Mouse (Mus musculus) layer of hippocampus, adult 18-20 months (tissue): Measurements from ENCODE around the gene Mt2. TPM values are rescaled to one million over a fixed set of nuclear protein-coding genes. Genes with fewer than 3 reads are reported as not detected.

ENCODE experiments used
- DNase-seq, 2 experiments: peaks; one replicate each; pipeline ENCODE4 v3.0.0; 2022; ENCODE audit warnings: low spot score in 2 of 2
- total RNA-seq, 2 experiments: library from RNA; stranded (reverse); gene quantifications; 2 replicates each; pipeline ENCODE4 v1.2.3; 2021

Gene Mt2
- total RNA-seq, 2 experiments from 2014 or later: 501 to 598 TPM

DNA sequence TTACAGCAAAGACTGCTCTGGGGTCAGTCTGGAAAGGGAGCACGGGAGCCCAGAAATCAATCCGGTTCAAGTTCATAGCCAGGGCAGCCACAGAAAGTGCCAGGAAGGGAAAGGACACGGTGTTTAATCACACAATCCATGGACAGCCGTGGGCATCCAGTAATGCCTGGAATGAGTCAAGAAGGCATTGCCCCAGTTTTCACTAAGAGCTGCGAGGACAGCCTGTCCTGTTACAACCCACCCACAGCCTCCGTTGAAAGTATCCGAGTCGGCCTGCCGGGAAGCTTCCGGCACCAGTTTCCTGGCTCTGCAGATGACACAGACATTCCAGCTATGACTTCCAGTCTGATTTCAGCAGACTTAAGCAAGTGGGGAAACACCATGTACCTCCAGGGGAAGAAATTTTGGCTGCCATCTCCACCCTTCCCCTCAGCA lies 1.1 kb upstream of the Mt2 start:
- DNase-seq: peak in 1 of 2 experiments; percentile 60

DNA sequence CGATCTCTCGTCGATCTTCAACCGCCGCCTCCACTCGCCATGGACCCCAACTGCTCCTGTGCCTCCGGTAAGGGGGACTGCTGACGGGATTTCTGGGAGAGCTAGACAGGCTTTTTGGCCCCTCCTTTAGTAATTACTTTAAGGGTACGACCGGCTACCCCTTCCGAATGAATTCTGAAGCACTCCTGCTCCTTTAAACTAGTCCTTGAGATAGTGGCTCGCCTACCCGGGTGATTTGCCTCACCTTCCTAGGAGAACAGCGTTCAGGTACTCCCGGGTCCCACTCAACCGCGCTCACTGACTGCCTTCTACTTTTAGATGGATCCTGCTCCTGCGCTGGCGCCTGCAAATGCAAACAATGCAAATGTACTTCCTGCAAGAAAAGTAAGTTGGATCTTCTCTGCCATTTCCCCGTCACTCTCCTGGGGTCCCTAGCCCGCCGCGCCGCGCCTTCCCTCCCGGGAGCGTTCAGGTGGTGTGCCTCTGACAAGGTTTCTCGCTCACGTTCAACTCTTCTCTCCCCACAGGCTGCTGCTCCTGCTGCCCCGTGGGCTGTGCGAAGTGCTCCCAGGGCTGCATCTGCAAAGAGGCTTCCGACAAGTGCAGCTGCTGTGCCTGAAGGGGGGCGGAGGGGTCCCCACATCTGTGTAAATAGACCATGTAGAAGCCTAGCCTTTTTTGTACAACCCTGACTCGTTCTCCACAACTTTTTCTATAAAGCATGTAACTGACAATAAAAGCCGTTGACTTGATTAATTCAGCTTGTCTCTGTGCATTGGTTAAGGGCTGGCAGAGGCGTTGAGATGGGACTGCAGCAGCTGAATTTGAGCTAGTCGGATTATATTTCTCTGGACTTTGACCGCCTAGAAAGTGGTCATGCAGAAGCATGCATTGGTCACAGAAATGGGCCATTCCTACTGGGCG lies 607 bp downstream of the Mt2 start:
- no peak for DNase-seq

DNA sequence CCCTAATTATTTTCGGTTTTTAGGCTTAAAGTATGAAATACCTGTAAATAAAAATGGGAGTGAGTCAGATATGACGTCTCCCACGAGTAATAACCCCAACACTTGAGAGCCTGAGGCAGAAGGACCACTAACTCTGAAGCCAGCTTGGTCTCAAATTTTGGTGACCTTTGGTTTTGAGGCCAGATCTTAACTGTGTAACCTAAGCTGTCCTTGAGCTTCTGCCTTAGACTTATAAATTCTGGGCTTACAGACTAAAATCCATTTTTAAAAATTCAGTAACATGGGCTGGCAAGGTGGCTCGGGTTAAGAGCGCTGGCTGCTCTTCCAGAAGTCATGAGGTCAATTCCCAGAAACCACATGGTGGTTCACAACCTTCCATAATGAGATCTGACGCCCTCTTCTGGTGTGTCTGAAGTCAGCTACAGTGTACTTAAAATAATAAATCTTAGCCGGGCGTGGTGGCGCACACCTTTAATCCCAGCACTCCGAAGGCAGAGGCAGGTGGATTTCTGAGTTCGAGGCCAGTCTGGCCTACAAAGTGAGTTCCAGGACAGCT lies 1.5 kb downstream of the Mt2 start:
- no peak for DNase-seq

DNA sequence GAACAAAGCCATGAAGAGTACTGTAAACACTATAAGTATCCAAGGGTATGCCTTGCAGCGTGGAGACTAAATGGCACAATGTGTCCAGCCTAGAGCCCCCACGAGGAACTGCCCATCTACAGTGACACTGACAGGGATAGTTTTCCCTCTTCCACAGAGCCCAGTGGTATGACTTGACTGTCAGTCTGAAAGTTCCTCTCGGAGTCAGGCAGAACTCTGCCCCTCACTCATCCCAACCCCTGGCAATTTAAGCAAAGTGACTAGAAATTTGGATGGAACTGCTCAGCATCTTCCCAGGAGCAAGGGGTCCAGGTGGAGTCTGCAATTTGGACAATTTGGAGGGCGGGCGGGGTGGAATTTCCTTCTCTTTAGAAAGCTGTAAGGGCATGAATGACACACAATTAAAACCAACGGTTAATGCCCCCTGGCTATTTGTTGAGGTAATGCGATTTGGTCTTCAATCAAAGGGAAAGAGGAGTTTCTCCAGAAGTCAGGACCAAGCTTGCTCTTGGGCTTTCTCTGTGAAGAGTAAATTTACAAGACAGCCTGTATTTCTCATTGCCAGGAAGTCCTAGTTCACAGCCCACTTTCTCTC lies 2.3 kb downstream of the Mt2 start:
- DNase-seq: no peak

DNA sequence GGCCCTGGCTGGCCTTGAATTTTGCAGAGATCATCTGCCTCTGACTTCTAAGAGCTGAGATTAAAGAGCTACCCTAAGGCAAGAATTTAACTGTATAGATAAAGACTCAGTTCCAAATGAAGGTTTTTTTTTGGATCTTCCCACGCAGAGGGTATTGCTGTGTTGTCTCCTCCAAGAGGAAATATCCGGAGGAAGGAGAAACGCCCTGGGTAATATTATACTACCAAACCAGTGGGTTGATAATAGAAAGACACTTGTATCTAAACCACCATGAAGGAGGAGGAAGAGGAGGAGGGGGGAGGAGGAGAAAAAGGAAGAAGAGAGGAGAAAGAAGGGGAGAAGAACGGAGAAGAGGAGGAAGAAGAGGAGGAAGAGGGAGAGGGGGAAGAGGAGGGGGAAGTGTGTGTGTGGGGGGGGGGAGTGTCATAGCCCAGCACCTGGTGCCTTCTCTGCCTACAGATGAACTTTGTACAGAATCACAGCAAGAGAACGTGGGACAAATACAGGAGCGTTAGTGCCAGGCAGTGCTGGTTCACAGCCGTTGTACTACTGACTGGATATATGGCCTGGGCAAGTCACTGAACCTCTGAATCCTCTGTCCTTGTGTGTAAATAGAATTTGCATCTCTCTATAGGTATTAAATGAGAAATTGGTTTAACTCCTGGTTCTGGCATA lies 5.4 kb downstream of the Mt2 start:
- DNase-seq: no peak

DNA sequence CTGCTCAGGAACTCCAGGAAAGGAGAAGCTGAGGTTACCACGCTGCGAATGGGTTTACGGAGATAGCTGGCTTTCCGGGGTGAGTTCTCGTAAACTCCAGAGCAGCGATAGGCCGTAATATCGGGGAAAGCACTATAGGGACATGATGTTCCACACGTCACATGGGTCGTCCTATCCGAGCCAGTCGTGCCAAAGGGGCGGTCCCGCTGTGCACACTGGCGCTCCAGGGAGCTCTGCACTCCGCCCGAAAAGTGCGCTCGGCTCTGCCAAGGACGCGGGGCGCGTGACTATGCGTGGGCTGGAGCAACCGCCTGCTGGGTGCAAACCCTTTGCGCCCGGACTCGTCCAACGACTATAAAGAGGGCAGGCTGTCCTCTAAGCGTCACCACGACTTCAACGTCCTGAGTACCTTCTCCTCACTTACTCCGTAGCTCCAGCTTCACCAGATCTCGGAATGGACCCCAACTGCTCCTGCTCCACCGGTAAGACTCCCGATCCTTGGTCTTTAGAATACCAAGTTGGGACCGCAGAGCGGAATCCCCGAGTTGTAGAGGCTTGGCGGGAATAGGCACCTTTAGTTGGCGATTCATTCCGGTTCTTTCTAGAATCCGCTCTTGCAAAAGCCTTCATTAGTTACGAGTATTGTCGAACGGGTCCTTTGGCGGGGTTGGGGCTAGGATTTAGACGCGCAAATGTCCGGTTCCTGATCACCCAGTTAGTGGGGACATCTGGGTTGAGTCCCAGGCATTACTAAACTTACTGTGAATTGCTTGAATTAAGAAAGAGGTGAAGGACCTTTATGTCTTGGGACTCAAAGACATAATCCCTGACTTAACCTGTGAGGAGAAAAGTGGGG lies 6.6 kb downstream of the Mt2 start, which contains the start of gene Mt1:
Gene Mt1 (plus strand): TSS at position 226 of the 856 bp plus-strand sequence.
- peak; percentile 82 to 93 for DNase-seq

DNA sequence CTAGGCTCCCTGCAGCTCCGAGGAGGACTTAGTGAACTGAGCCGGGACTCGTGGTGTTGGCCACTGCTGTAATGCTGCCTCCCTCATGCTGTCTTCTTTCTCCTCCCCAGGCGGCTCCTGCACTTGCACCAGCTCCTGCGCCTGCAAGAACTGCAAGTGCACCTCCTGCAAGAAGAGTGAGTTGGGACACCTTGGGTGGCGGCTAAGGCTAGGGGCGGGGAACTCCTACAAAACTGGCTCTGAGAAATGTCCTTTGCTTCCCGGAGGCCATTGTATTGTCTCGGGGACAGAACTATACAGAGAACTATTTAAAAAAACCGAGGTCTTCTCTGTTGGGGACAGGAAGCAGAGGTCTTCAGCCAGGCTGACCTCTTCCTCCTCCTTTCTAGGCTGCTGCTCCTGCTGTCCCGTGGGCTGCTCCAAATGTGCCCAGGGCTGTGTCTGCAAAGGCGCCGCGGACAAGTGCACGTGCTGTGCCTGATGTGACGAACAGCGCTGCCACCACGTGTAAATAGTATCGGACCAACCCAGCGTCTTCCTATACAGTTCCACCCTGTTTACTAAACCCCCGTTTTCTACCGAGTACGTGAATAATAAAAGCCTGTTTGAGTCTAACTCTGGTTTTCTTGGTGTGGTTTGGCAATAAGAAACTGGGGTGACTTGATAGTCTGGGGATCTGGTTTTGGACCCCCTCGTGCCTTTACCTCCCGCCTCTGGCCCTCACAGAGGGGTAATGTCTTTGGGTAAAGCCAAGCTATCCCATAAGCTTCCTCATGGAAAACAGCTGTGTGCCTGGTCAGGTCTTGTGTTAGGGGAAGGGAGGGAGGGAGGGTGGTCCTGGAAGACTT lies 7.5 kb downstream of the Mt2 start:
- no peak for DNase-seq

DNA sequence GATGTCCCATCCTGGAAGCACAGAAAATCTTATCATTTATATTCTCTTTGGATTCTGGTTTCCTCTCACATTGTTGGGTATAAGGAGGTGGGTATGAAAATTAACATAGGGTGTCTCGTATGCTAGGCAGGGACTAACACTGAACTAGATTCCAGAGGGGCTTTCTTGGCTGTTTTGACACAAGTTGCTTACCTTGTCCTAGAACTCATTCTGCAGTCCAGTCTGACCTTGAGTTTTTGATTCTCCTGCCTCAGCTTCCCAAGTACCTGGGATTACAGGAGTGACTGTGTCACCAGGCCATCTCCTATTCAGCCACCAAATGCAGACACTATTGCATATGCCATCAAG lies 8.1 kb downstream of the Mt2 start:
- no peak for DNase-seq

DNA sequence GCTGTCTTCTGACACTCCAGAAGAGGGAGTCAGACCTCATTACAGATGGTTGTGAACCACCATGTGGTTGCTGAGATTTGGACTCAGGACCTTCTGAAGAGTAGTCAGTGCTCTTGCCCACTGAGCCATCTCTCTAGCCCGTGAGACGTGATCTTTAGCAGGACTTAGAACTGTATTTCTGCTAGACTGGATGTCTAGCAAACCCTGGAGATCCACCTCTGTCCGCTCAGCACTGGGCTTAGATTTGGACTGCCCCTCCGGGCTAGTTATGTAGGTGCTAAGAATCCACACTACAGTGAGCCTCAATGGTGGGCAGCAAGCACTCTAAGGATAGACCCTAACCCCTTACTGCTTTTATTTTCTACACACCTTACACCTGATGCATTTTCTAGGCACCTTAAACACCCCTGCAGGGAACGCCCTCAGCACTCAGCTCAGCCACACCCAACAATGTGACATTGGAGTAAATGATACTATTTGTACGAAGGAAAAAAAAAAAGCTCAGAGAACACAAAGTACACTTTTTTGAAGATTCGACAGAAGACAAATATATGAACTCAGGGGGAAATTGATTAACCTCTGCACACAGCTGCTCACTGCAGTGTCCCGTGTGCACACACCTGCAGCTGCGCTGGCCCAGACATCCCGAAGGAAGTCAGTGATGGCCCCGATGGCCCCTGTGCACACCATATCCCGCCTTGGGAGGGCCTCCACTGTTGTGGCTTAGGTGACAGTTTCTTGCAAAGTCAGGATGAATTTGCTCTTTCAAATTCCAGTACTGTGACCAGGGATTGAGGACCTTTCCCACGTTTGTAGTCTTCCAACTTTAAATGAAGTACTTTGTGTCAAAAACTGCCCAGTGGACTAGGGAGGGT lies 9.8 kb downstream of the Mt2 start:
- DNase-seq: no peak

DNA sequence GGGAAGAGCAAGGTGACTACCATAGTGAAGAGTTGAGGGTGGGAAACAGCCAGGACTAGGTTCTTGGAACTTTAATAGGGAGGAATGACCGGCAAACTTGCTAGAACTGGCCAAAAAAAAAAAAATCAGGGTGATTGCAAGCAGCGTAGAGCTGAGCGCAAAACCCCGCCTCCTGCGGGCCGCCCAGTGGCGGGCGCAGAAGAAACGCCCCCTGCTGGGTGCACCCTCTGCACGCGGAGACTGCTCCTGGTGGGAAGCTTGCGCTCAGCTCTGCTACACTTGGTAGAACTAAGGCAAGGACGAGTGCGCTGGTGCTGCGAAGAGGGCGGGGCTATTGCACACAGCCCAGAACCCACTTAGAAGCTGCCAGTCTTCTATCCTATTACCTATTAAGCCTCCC lies 10.7 kb downstream of the Mt2 start:
- DNase-seq: peak in 1 of 2 experiments; percentile 75

DNA sequence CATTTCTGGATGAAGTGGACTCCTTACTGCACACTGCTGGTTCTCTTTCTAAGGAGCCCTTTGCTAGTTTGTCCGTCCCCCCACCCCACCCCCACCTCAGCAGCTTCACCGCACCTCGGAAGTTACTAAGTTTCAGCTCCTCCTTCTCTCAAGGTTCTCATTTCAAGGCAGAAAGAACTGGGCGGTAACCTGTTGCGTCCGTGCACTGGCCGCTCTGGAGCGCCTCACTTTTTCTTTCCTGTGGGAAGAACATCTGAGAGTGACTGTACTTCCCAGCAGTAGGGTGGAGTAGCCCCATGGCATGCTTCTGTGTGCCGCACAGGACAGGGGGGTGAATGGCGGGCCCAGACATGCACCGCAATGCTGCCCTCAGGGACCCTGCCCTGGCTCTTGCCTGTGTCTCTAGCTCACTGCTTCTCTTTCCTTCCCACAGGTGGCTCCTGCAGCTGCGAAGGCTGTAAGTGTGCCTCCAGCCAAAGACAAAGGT lies 11.9 kb downstream of the Mt2 start:
- DNase-seq: no peak

DNA sequence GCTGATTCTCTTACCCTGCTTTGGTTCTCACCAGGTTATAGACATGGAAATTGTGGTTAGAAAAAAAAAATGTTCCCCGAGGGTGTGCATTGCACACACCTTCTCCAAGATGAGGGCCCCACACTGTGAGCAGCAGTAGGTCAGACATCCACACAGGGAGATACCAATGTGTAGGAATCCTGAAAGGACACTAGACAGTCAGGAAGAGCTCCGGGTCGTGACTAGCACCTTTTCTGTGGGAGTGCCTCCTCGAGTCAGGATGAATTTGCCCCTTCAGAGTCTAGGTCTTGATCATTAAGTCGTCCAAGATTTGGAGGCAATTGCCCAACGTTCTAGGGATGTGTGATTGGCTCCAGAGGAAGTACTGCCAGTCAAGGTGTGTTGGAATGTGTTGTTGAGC lies 13.3 kb downstream of the Mt2 start:
- DNase-seq: no peak

DNA sequence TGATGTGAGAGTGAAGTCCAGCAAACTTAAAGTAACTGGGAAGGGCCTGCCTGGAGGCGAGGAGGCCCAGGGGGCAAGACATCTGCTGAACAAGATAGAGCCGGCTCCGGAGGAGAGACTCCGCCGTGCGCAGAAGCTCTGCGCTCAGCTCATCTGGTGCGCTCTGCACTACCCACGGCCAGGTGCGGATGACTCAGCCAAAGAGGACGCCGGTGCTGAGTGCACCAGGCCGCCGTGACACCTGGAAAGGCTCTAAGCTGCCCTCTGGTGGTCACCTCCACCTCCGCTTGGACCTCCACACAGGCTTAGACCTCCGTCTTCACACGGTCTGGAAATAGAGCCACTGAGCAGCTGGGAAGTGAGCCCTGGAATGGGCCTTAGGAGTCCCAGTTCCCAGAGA lies 14.1 kb downstream of the Mt2 start:
- DNase-seq: peak in 1 of 2 experiments; percentile 48

DNA sequence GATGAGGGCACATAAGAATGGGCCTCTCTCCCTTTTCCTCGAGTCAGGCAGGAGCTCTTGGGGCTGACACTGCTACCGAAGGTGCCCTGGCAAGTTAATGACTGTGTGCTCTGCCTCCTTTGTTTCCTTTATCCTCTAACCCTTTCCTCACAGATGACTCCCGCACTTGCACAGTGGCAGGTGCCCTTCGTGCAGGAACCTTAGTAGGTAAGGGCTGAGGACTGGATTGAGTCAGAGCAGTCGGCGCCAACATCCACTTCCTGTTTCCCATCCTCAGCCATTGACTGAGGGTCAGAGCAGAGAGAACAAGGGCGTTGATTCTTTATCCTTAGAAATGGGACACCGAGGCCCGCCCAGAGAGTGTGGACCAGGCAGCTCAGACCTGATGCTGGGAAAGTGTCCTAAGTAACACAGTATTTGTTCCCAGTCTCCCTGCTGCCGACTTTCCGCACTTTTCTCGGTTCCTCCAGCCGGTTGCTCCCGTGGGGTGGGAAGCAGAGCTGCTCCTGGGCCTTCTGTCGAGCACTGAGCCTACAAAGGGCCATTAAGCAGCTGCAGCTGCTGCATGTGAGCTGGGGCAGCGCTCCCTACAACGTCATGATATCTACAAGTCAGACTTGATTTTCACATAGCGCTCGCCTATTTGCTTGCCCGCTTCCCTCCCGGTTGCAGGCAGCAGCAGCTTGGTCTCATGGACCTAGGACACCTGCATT lies 15.0 kb downstream of the Mt2 start:
- no peak for DNase-seq

DNA sequence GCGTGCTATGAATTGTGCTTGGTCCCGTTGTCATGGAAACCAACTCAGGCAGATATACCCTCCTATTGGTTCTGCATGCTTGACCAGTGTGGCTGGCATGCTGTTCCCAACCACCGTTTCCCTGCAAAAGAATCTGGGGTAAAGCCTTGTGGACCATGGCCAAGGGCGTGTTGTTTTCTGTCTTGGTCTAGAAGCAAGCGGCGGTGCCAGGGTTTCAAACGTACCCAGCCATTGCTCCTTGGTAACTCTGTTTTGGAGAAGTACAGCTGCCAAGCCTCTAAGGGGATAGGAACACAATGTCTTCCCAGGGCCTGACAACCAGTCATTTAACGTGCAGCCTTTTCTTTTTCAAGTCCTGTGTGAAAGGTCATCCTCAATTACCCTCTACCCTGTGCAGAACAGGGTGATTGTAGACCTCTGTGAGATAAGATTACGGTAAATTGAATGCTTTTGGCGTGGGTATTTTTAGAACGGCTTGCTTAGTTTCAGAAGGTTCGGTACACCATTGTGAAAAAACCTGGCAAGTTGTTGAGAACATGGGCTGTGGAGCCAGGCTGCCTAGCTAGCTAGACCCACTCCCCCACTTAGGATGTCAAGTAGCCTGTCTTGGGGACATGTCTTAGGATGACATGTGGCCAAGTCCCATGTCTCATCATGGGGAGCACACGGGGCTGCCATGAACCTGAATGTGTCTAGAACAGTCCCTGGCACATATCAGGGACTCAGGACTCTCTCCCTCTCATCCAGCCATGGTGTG lies 17.0 kb downstream of the Mt2 start:
- peak in 1 of 2 experiments; percentile 86 for DNase-seq

DNA sequence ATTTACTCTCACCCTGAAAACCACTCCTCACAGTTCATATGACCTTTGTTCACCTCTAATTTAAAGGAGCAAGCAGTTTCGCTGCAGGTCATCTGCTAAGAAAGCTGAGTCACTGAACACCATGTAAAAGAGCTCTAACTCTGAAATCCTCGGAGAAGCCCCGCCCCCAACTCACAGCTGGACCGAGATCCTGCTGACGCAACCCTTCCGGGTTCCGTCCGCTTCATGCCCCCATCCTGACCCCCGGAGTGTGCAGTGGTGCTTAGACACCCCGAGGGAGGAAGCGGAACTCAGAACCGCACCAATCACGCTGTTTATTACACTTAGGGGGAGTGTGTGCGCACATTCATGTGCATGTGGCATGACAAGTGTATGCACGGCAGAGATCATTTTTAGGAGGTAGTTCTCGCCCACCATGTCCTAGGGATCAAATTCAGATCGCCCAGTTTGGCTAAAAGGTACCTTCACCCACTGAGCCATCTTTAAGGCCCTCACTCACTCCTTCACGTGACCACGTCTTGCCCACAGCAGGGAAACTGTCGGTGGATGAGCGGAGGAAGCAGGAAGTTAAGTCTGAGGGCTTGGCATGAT lies 18.7 kb downstream of the Mt2 start:
- no peak for DNase-seq

DNA sequence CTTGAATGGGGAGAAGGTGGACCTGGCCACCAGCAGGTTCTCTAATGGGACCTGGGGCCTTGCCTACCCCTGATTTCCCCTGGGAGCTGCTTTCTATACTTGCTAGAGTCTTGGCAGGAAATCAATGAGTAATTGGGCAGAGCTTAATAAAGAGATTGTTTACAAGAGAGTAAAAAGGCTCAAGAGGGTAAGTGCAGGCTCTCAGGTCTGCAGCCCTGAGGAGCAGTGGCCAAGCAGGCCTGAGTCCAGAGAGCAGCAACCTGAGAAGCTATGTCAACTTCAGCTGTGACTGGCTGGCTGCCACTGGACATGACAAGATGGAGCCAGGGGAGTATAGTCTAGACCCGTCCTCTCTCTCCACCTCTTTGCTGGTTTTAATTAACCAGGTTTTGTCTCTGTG lies 20.5 kb downstream of the Mt2 start:
- DNase-seq: no peak
